Mouse (Mus musculus): Measurements from ENCODE around the gene Adgrv1. TPM values are rescaled to one million over a fixed set of nuclear protein-coding genes. Genes with fewer than 3 reads are reported as not detected.
A peak's percentile ranks its signal among the peaks of the same experiment; 100 is the strongest.

Adgrv1 gene
- total and polyA plus RNA-seq, 2 experiments from 2014 or later = 3.9 to 13.2 TPM

DNA sequence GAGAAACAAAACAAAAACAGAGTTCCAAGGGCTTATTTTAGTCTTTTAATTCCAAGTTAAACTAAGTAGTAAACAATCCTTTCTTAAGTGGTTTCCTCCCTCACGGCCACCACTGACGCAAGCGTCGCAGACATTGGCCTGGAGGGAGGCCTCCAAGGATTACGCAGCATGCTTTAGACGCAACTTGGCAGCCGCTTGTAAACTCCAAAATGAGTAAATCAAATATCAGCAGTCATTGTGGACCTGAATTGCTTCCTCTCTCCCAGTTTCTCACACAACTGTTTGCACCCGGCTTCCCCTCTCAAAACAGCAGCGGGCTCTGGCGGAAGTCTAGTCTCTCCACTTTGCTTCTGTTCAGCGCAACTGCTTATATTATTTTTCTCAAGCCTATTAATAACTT lies 280.7 kb downstream of the Adgrv1 start:
- no peaks in the 10 kb centered on the region for H3K9me3 ChIP-seq (ENCODE audit: low read length)
- no peak for ATAC-seq (ENCODE audit: low FRiP score)
- no peaks in the 10 kb centered on the region for H3K36me3 ChIP-seq (ENCODE audit: insufficient read depth, low read length)
- no peak for DNase-seq (ENCODE audit: low spot score)
- no peaks in the 10 kb centered on the region for H3K4me1 ChIP-seq (ENCODE audit: insufficient read depth, low read length)
- H3K4me2 ChIP-seq (ENCODE audit: low read depth, low read length, poor library complexity, severe bottlenecking) = no peak overlapping the region
- H3K9ac ChIP-seq (replicated peaks; ENCODE audit: low read length, poor library complexity, severe bottlenecking) = no peak overlapping the region
- no peak overlapping the region for H3K27ac ChIP-seq (ENCODE audit: low read depth, low read length)
- H3K27me3 ChIP-seq (ENCODE audit: insufficient read depth, low read length) = no peaks in the 10 kb centered on the region
- whole genome bisulfite sequencing = 79% methylated on average over 11 of the region's 11 CpGs
- no peak for TF ChIP-seq CTCF (IDR thresholded peaks at IDR 0.05)
- no peak overlapping the region for H3K4me3 ChIP-seq (ENCODE audit: low read depth, low read length)

DNA sequence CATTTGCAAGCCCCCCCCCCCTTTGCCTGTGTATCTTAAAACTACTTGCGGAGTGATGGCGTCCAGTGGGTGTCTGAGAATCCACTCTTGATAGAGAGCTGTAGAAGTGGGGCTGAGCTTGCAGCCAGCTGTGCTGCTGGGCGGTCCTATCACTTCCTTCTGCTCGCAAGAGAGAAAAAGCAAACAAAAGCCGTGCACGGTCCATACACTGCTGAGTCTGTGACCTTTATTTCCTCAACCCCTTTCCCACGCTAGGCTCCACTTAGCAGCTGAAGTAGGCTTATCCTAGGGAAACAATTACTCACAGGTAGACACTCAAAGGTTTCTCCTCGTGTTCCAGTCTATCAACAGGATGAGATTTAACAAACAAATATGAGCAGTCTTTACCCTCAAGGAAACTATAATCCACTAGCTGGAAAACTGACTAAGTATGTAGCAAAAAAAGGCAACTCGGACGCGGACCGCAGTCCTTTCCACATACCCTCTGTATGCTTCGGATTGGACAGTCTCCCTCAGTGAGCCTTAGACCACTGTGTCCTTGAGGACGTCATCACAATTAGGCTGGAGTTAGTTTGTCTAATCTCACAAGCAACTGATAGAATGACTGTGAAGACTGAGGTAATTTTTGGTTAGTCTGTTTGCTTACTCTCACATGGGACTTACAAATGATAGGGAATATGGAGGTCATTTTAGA lies 281.3 kb downstream of the Adgrv1 start:
- no peak for DNase-seq (ENCODE audit: low spot score)
- WGBS = 57% methylated on average over 14 of the region's 14 CpGs
- Histone ChIP-seq H3K4me2 (ENCODE audit: low read depth, low read length, poor library complexity, severe bottlenecking) (no peak overlapping the region), H3K4me1 (ENCODE audit: insufficient read depth, low read length) (no peaks in the 10 kb centered on the region), H3K9me3 (ENCODE audit: low read length) (no peaks in the 10 kb centered on the region), H3K36me3 (ENCODE audit: insufficient read depth, low read length) (no peaks in the 10 kb centered on the region), H3K27me3 (ENCODE audit: insufficient read depth, low read length) (no peaks in the 10 kb centered on the region), H3K9ac (replicated peaks; ENCODE audit: low read length, poor library complexity, severe bottlenecking) (no peak overlapping the region), H3K27ac (ENCODE audit: low read depth, low read length) (no peak overlapping the region), H3K4me3 (ENCODE audit: low read depth, low read length) (no peak overlapping the region)
- no peak for TF ChIP-seq CTCF (IDR thresholded peaks at IDR 0.05)
- ATAC-seq (ENCODE audit: low FRiP score) = 0 out of 2 replicates have a peak, but pooled peaks have one; percentile 47

- no peak overlapping the region for H3K9ac ChIP-seq (replicated peaks; ENCODE audit: low read length, poor library complexity, severe bottlenecking)
- H3K27me3 ChIP-seq (ENCODE audit: insufficient read depth, low read length) = no peaks in the 10 kb centered on the region
- H3K36me3 ChIP-seq (ENCODE audit: insufficient read depth, low read length) = no peaks in the 10 kb centered on the region
- ATAC-seq (ENCODE audit: low FRiP score) (no peak), DNase-seq (ENCODE audit: low spot score) (no peak)
- WGBS = 92% methylated on average over 15 of the region's 15 CpGs
- H3K27ac ChIP-seq (ENCODE audit: low read depth, low read length) = no peak overlapping the region
- no peak overlapping the region for H3K4me2 ChIP-seq (ENCODE audit: low read depth, low read length, poor library complexity, severe bottlenecking)
- H3K4me1 ChIP-seq (ENCODE audit: insufficient read depth, low read length) = no peaks in the 10 kb centered on the region
- H3K4me3 ChIP-seq (ENCODE audit: low read depth, low read length) = no peak overlapping the region
- TF ChIP-seq CTCF (IDR thresholded peaks at IDR 0.05) = no peak
- H3K9me3 ChIP-seq (ENCODE audit: low read length) = no peaks in the 10 kb centered on the region; the same call in 1 of the 2 replicates
Measured at GRCm38 (mm10) chr13:81347261-81347980, 285.5 kb downstream of the Adgrv1 start.

GRCm38 (mm10) chr13:81342987-81343596 lies 289.9 kb downstream of the Adgrv1 start:
- no peaks in the 10 kb centered on the region; the same call in 1 of the 2 replicates for H3K9me3 ChIP-seq (ENCODE audit: low read length)
- no peaks in the 10 kb centered on the region for H3K4me1 ChIP-seq (ENCODE audit: insufficient read depth, low read length)
- DNase-seq (ENCODE audit: low spot score) (no peak), ATAC-seq (ENCODE audit: low FRiP score) (no peak)
- H3K4me2 ChIP-seq (ENCODE audit: low read depth, low read length, poor library complexity, severe bottlenecking) = no peak overlapping the region
- WGBS = 87% methylated on average over 2 of the region's 2 CpGs
- H3K9ac ChIP-seq (replicated peaks; ENCODE audit: low read length, poor library complexity, severe bottlenecking) = no peak overlapping the region
- no peak for TF ChIP-seq CTCF (IDR thresholded peaks at IDR 0.05)
- no peak overlapping the region for H3K4me3 ChIP-seq (ENCODE audit: low read depth, low read length)
- H3K36me3 ChIP-seq (ENCODE audit: insufficient read depth, low read length) = no peaks in the 10 kb centered on the region
- H3K27me3 ChIP-seq (ENCODE audit: insufficient read depth, low read length) = no peaks in the 10 kb centered on the region
- H3K27ac ChIP-seq (ENCODE audit: low read depth, low read length) = no peak overlapping the region

DNA sequence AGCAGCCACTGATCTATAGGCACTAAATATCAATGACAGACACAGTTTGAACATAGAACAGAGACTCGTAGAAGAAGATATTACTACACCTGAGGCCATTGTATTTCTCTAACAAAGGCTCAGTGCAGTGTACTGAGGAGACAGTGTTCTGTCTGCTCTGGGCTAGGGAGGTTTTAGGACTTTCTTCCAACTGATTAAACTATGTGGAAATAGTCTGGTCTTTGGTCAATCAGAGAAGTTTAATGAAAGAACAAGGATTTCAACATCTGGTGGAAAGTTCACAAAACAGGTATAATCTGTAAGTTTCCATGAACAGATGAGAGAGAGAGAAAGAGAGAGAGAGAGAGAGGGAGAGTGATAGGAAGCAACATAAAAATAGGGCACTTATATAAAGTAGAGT lies 297.7 kb downstream of the Adgrv1 start:
- ATAC-seq (ENCODE audit: low FRiP score) (no peak), DNase-seq (ENCODE audit: low spot score) (no peak)
- Histone ChIP-seq H3K27ac (ENCODE audit: low read depth, low read length) (no peak overlapping the region), H3K9ac (replicated peaks; ENCODE audit: low read length, poor library complexity, severe bottlenecking) (no peak overlapping the region), H3K4me3 (ENCODE audit: low read depth, low read length) (no peak overlapping the region), H3K27me3 (ENCODE audit: insufficient read depth, low read length) (no peaks in the 10 kb centered on the region), H3K9me3 (ENCODE audit: low read length) (no peaks in the 10 kb centered on the region), H3K36me3 (ENCODE audit: insufficient read depth, low read length) (no peaks in the 10 kb centered on the region), H3K4me2 (ENCODE audit: low read depth, low read length, poor library complexity, severe bottlenecking) (no peak overlapping the region), H3K4me1 (ENCODE audit: insufficient read depth, low read length) (no peaks in the 10 kb centered on the region)
- 73% methylated on average over 1 of the region's 1 CpGs for WGBS
- no peak for TF ChIP-seq CTCF (IDR thresholded peaks at IDR 0.05)

GRCm38 (mm10) chr13:81332018-81332417 lies 300.9 kb downstream of the Adgrv1 start:
- Histone ChIP-seq H3K4me3 (ENCODE audit: low read depth, low read length) (no peak overlapping the region), H3K27ac (ENCODE audit: low read depth, low read length) (no peak overlapping the region), H3K4me2 (ENCODE audit: low read depth, low read length, poor library complexity, severe bottlenecking) (no peak overlapping the region), H3K36me3 (ENCODE audit: insufficient read depth, low read length) (no peaks in the 10 kb centered on the region), H3K9me3 (ENCODE audit: low read length) (no peaks in the 10 kb centered on the region), H3K27me3 (ENCODE audit: insufficient read depth, low read length) (no peaks in the 10 kb centered on the region), H3K4me1 (ENCODE audit: insufficient read depth, low read length) (no peaks in the 10 kb centered on the region), H3K9ac (replicated peaks; ENCODE audit: low read length, poor library complexity, severe bottlenecking) (no peak overlapping the region)
- WGBS = 36% methylated on average over 3 of the region's 3 CpGs
- DNase-seq (ENCODE audit: low spot score) (no peak), ATAC-seq (ENCODE audit: low FRiP score) (no peak)
- TF ChIP-seq CTCF (IDR thresholded peaks at IDR 0.05) = no peak
